Comparison of ENCODE assay signal across 18 mouse cellular contexts in genomic region chr14:76958875-76959274, GRCm38 (mm10).
DNase-seq lines count a peak whose midpoint lies in the region; ATAC-seq lines count a peak whose summit lies in the region.
"Had no signal": no experiment of that assay in that cellular context is flagged by ENCODE, and none has a peak within 500 bp of the region (broad histone marks: within the 10 kb centered on the region; RNA-seq: fewer than 3 reads in every experiment).

No protein-coding gene starts in this region.

- DNase-seq in right cerebral cortex, adult 18-20 months, result peak; percentile 84
- no peak for DNase-seq in right cerebral cortex, postnatal 4 days
- DNase-seq in frontal cortex, postnatal 36 days (ENCODE audit: low spot score in 2 of 2), result peak; percentile 66 to 84
- DNase-seq in left cerebral cortex, adult 8-10 months (ENCODE audit: low spot score in 2 of 2), result peak; percentile 28 to 72
- peak; percentile 78 for DNase-seq in telencephalon, adult 2 months (ENCODE audit: low read depth, low spot score)
- DNase-seq in cerebellum, adult 18-20 months, result no peak
- DNase-seq: cerebellum, adult 9-10 months; liver; lung, postnatal 4 days; midbrain, embryonic 14.5 days had no signal

- no peaks in the 10 kb centered on the region for H3K27me3 ChIP-seq in heart, embryonic 12.5 days (replicated peaks)
- H3K27me3 ChIP-seq: embryonic facial prominence, embryonic 13.5 days; neural tube, embryonic 13.5 days had no signal

- no peaks in the 10 kb centered on the region; the same call in 1 of the 2 replicates for H3K4me1 ChIP-seq in heart, embryonic 12.5 days (replicated peaks)
- H3K4me1 ChIP-seq: neural tube, embryonic 13.5 days had no signal

- no peaks in the 10 kb centered on the region for H3K9me3 ChIP-seq in heart, embryonic 12.5 days (replicated peaks)
- H3K9me3 ChIP-seq: embryonic facial prominence, embryonic 13.5 days; neural tube, embryonic 13.5 days had no signal

- H3K4me3 ChIP-seq in heart, embryonic 12.5 days, result no peak overlapping the region
- H3K4me3 ChIP-seq: embryonic facial prominence, embryonic 13.5 days; neural tube, embryonic 13.5 days had no signal

- no peak overlapping the region for H3K4me2 ChIP-seq in heart, embryonic 12.5 days
- H3K4me2 ChIP-seq: embryonic facial prominence, embryonic 13.5 days; heart, embryonic 11.5 days; neural tube, embryonic 13.5 days had no signal

- H3K36me3 ChIP-seq in heart, embryonic 12.5 days, result no peaks in the 10 kb centered on the region
- H3K36me3 ChIP-seq: embryonic facial prominence, embryonic 13.5 days; neural tube, embryonic 13.5 days had no signal

- no peak overlapping the region for H3K27ac ChIP-seq in heart, embryonic 12.5 days (ENCODE audit: poor library complexity, severe bottlenecking)
- H3K27ac ChIP-seq: embryonic facial prominence, embryonic 13.5 days; hindbrain, postnatal 0 days; kidney, postnatal 0 days; neural tube, embryonic 13.5 days had no signal

- no peak for ATAC-seq in activated CD4-positive, CD25-positive, alpha-beta regulatory T cell, adult 4 months
- no peak for ATAC-seq in heart, embryonic 12.5 days (ENCODE audit: insufficient number of reproducible peaks, low FRiP score)
- ATAC-seq: forebrain, embryonic 16.5 days; hindbrain, postnatal 0 days had no signal

- no peak overlapping the region for H3K9ac ChIP-seq in heart, embryonic 12.5 days
- H3K9ac ChIP-seq: embryonic facial prominence, embryonic 13.5 days; neural tube, embryonic 13.5 days had no signal

- WGBS in heart, embryonic 12.5 days, result 77% methylated on average over 10 of the region's 10 CpGs

Comparison
In these comparisons a context has a peak if more than half of its experiments do, and no peak if none do; other contexts are left out.
1. DNase-seq: peak in right cerebral cortex, adult 18-20 months (single experiment), frontal cortex, postnatal 36 days (2 of 2), left cerebral cortex, adult 8-10 months (2 of 2) and telencephalon, adult 2 months (single experiment); none in right cerebral cortex, postnatal 4 days (single experiment) and cerebellum, adult 18-20 months (0 of 2).